Mouse (Mus musculus): ENCODE results near the gene Gm21876. TPM values are rescaled to one million over a fixed set of nuclear protein-coding genes. Genes with fewer than 3 reads are reported as not detected.
"Not testable (repeated sequence)": the region's sequence is repeated elsewhere in the genome, so short reads cannot be mapped to it uniquely, and the experiment has no call there.

Gene Gm21876
- total RNA-seq (2018; cell fraction: chromatin; rRNA removed): not detected
- total RNA-seq (2018; cell fraction: cytosol; rRNA removed): not detected
- not detected for total RNA-seq (2018; cell fraction: nucleus; rRNA removed)
- not detected in 3 replicates for polyA plus RNA-seq (2018)

DNA sequence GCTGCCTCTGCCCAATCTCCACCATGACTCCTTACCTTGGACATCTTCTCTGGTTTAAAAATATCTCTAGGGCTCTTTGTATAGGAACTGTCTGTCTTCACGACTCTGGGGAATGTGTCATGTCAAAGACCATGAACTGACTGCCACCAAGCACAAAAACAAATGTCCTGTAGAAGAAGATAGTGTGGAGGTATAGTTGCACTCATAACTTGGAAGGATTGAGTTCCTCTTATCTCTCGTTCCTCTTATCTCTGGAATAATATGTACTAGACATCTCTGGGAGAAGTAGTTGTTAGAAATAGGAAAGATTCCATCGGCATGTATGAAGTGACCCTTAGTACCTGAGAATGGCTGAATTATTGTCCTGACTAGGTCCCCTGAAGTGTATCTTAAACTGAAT lies at the start of gene Gm21876:
Gene Gm21876 (minus strand): TSS at position 101 of the 400 bp plus-strand sequence.
- Histone ChIP-seq H3K4me3 (ENCODE audit: inconsistent target) (no peak within 1 kb of the TSS), H3K27ac (no peak within 1 kb of the TSS), H3K36me3 (ENCODE audit: inconsistent target) (no peaks in the 10 kb centered on the region), H3K79me2 (ENCODE audit: inconsistent target) (no peaks in the 10 kb centered on the region)
- WGBS (ENCODE audit: missing documents): 75% methylated on average over 3 of the region's 3 CpGs

DNA sequence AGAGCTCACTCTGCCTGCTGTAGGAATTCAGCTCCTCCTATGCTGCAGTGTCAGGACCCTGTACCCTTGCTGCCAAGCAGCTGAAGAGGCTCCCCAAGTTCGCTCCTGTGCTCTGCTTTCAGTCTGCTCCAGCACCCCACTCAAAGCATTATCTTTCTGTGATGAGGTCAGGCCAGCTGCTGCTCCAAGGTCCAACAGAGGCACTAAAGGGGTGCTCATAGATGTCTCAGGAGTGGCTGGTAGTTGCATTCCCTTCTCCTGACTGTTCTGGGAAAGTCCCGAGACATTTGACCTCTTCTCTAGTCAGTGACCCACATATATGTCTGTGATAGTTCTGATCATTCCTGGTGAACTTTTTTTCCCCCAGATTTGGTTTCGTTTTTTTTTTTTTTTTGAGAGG lies 45.0 kb upstream of the Gm21876 start:
- Histone ChIP-seq H3K36me3 (ENCODE audit: inconsistent target) (no peaks in the 10 kb centered on the region), H3K4me3 (ENCODE audit: inconsistent target) (no peak overlapping the region), H3K79me2 (ENCODE audit: inconsistent target) (no peaks in the 10 kb centered on the region), H3K27ac (no peak overlapping the region)
- 80% methylated on average over 3 of the region's 3 CpGs for WGBS (ENCODE audit: missing documents)

DNA sequence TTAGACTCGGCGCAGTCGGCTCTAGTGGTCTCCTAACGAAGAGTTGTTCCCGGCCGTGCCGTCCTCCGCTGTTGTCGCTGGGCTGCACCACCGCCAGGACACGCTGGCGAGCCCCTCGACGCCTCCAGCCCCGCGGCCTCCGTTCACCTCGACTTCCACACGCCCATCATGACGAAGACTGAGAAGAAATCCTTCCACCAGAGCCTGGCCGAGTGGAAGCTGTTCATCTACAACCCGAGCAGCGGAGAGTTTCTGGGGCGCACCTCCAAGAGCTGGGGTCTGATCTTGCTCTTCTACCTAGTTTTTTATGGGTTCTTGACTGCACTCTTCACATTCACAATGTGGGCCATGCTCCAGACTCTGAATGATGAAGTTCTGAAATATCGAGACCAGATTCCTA lies 28.8 kb downstream of the Gm21876 start:
- WGBS (ENCODE audit: missing documents): 90% methylated on average over 7 of the region's 25 CpGs
- H3K79me2 ChIP-seq (ENCODE audit: inconsistent target); H3K36me3 ChIP-seq (ENCODE audit: inconsistent target); H3K27ac ChIP-seq; H3K4me3 ChIP-seq (ENCODE audit: inconsistent target): not testable (repeated sequence)

Other genes with a start within 250 kb of the Gm21876 start
- gene Cfp, start 244.1 kb downstream of the Gm21876 start, polyA plus RNA-seq (2018): 647 to 949 TPM (median 687 TPM) in 3 replicates
- 12.2 to 13.0 TPM (median 12.2 TPM) in 3 replicates for gene Elk1, start 225.0 kb downstream of the Gm21876 start, polyA plus RNA-seq (2018)
- gene Uxt, start 213.6 kb downstream of the Gm21876 start, polyA plus RNA-seq (2018): 17.1 to 20.2 TPM (median 18.6 TPM) in 3 replicates
- 4.2 to 11.0 TPM (median 7.6 TPM) in 3 replicates for gene Zfp182, start 113.3 kb downstream of the Gm21876 start, polyA plus RNA-seq (2018)
- gene Spaca5, start 107.2 kb downstream of the Gm21876 start, polyA plus RNA-seq (2018): not detected in 3 replicates
- gene Zfp300, start 86.1 kb downstream of the Gm21876 start, polyA plus RNA-seq (2018): 0.26 to 0.60 TPM (median 0.53 TPM) in 3 replicates
- gene Ssxa1, start 59.8 kb downstream of the Gm21876 start, polyA plus RNA-seq (2018): not detected in 3 replicates